Mouse (Mus musculus) CH12.LX (cell line): ENCODE results near the gene Magi2.

ENCODE experiments used
- CTCF ChIP-seq, 2 experiments: IDR thresholded peaks in 1 of 2; conservative IDR thresholded peaks in 1 of 2; 2 replicates each; pipeline ENCODE4 v1.5.1; 2011 to 2012; ENCODE audit warnings: low read depth in 2 of 2, low read length in 2 of 2, improper control_type of control experiment in 1 of 2, inconsistent platforms in 1 of 2, mild to moderate bottlenecking in 1 of 2, moderate library complexity in 1 of 2
- HCFC1 ChIP-seq: IDR thresholded peaks from 2 replicates; pipeline ENCODE4 v1.6.1; 2012; ENCODE audit warnings: low read depth, mild to moderate bottlenecking, inconsistent platforms, low read length, improper control_type of control experiment
- MEF2A ChIP-seq: IDR thresholded peaks from 2 replicates; pipeline ENCODE4 v1.6.1; 2014; ENCODE audit warnings: low read depth, mild to moderate bottlenecking, inconsistent platforms, low read length, improper control_type of control experiment, borderline replicate concordance
- MXI1 ChIP-seq: IDR thresholded peaks from 2 replicates; pipeline ENCODE4 v1.6.1; 2011; ENCODE audit warnings: mild to moderate bottlenecking, low read depth, low read length, improper control_type of control experiment
- POLR2A ChIP-seq: IDR thresholded peaks from 2 replicates; pipeline ENCODE4 v1.6.1; 2011; ENCODE audit warnings: low read depth, mild to moderate bottlenecking, improper control_type of control experiment, low read length
- UBTF ChIP-seq: IDR thresholded peaks from 2 replicates; pipeline ENCODE4 v1.6.1; 2012; ENCODE audit warnings: low read depth, mild to moderate bottlenecking, inconsistent platforms, low read length, improper control_type of control experiment, moderate library complexity
- USF2 ChIP-seq: conservative IDR thresholded peaks from 2 replicates; pipeline ENCODE4 v1.6.1; 2011; ENCODE audit warnings: low read depth, low read length, improper control_type of control experiment

DNA sequence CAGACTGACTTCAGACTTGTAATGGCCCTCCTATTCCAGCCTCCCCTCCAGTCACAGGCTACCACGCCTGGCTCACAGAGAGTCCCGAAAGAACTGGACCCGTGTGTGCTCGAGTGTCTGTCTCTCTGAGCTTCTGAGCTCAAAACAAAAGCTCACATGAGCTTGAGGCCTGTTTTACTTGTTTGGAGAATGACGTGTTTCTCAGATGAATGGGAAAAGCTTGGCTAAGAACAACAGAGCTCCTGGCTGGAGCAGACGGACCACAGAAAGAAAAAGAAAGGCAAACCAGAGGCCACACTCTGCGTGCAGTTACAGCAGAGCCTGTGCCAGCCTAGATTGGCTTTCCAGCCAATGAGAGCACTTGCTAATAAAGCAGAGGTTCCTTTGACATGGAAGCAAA lies 1524.9 kb downstream of the Magi2 start:
- TF ChIP-seq UBTF, result no peak
- no peak for TF ChIP-seq MXI1
- no peak for TF ChIP-seq CTCF (conservative IDR thresholded peaks at IDR 0.05 in 1 of 2, IDR thresholded peaks at IDR 0.05 in 1 of 2; ENCODE audit: low read depth in 2 of 2, low read length in 2 of 2)
- no peak for TF ChIP-seq POLR2A
- no peak for TF ChIP-seq MEF2A
- TF ChIP-seq USF2, result no peak
- no peak for TF ChIP-seq HCFC1
